Mouse (Mus musculus) neural tube, embryonic 10.5 days (tissue): ENCODE results near the gene Il13ra2.
"Not testable (repeated sequence)": the region's sequence is repeated elsewhere in the genome, so short reads cannot be mapped to it uniquely, and the experiment has no call there.

Experiments used
- DNase-seq: peaks from one replicate; pipeline ENCODE4 v3.0.0-alpha.2; 2017; ENCODE audit warnings: low spot score; ENCODE audit errors: extremely low spot score

Il13ra2 gene

GRCm38 (mm10) chrX:147429129-147429528 is at the start of gene Il13ra2:
Gene Il13ra2, minus strand, starts transcription at chrX:147429192.
- DNase-seq, result no peak

DNA sequence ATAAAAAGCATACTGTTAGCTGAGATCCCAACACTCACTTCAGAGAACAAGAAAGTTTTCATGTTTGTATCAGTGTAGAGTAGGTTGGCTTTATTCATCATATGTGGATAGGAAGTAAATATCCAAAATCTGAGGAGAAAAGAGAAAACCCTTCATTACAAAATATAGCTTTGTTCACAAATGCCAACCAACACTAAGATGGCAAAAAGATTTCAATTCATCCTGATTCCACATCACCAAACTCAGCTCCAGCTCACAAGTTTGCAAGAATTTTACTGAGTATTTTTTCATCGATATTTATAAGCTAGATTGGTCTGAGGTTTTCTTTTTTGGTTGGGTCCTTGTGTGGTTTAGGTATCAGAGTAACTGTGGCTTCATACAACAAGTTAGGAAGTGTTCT is 24.6 kb upstream of the Il13ra2 start, which contains the start of gene Vmn1r239-ps:
Gene Vmn1r239-ps, minus strand, starts transcription at position 101 of the 400 bp plus-strand sequence.
- not testable (repeated sequence) for DNase-seq

GRCm38 (mm10) chrX:147443386-147443785 is 14.4 kb upstream of the Il13ra2 start:
- no peak for DNase-seq

DNA sequence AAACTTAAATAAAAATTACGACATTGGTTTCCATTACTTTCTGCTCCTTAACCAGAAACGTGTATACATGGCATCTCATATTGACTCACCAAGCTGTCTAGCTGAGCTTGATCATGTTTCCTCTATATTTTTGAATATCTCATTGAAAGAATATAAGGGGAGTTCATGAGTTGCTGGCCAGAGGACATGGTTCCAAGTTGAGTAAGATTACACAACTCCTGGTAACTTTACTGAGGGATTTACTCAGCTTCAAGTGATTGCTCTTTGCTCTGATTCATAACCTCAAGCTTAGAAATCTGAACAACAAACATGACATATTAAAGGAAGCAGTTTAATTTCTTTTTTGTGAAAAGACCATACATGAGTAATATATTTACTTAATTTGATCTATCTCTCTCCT is 6.4 kb upstream of the Il13ra2 start:
- no peak for DNase-seq

DNA sequence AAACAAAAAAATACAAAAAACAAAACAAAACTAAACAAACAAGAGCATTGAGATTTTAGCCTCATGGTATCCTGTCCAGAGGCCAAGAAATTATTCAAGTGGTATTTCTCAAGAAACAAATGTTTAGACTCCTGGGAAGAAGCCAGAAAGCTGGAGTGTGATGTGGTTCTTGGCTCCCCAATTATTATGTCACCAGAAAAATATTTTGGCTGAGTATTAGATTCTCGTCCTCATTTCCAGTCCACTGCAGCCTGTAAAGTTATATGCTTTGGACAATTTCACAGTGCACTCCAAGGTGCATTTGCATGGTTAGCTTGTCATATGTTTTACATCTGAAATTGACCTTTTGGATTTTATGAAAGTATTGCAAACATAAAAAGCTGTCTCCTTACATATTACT is 761 bp upstream of the Il13ra2 start:
- no peak for DNase-seq

DNA sequence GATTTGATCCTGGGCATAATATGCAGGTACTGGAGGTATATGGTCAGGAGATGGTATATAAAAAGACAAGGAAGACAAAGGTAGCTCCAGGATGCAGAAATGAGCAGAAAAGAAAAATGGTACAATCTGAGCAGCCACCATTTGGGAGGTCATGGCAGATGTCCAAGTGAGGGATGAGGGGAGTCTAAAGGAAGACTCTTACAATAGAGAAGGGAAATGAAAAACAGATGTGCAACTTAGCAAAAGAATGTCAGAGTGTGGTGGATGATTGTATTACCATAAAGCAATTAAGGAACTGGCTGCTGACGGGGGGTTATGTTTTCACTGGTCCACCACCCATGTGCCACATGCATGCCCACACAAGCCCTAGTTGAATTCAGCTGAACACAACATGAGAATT is 35.5 kb downstream of the Il13ra2 start:
- DNase-seq, result no peak

DNA sequence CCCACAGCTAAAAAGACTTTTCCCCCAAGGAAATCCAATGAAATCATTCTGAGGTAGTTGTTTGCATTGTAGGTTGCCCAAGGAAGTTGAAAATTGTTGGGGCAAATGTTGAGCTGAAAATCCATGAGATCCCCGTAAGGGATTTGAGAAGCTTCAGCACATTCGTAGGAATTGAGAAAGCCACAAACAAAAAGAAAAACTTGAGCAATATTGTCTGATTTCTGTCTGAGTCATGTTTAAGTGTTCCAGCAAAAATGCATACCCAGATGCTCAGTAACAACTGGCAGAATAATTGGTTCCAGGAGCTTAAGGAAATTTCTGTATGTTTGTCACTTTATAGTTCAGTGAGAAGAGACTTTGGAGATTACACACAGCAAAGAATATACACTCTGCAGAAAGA is 79.8 kb downstream of the Il13ra2 start:
- DNase-seq, result no peak
